Mouse (Mus musculus): ENCODE results near the gene Tpgs1.

Tpgs1 gene

DNA sequence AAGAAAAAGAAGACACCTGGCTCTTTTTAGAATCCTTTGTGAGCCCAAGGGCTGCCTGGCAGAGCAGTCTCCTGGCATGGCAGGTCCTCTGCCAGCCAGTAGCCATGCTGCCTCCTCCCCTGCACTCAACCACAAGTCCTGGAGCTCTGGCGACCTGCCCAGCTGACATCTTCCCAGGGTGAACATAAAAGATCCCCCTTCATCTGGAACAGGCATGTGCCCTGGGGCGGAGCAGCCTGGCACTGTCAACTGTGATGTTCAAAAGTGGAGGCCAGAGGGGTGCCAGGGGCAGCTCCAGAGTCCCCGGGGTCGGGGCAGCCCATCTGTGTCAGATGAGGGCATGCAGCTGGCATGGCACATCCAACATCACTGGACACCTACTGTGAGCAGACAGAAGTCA is 45.8 kb downstream of the Tpgs1 start:
- DNase-seq: no peak

DNA sequence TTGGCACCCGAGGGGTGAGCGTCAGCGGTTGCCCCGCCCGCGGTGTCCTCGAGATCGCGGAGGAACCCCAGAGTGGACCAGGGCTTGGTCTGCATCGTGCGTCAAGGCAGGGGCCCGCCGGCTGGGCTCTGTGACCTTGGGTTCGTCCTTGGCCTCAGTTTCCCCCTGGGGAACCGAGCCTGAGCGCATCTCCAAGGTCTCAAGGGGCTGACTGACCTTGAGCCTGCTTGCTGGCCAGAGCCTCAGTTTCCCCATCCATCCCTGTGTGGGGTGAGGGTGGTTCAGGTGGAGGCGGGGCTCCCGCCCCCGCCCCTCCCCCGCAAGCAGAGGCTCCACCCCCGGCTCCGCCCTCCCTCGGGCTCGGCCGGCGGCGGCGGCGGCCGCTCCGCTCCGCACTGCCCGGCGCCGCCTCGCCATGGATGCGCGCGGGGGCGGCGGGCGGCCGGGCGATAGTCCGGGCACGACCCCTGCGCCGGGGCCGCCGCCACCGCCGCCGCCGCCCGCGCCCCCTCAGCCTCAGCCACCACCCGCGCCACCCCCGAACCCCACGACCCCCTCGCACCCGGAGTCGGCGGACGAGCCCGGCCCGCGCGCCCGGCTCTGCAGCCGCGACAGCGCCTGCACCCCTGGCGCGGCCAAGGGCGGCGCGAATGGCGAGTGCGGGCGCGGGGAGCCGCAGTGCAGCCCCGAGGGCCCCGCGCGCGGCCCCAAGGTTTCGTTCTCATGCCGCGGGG is 47.3 kb downstream of the Tpgs1 start, which contains the start of gene Hcn2:
Gene Hcn2 (plus strand): TSS at position 381 of the 734 bp plus-strand sequence.
- DNase-seq: no peak

DNA sequence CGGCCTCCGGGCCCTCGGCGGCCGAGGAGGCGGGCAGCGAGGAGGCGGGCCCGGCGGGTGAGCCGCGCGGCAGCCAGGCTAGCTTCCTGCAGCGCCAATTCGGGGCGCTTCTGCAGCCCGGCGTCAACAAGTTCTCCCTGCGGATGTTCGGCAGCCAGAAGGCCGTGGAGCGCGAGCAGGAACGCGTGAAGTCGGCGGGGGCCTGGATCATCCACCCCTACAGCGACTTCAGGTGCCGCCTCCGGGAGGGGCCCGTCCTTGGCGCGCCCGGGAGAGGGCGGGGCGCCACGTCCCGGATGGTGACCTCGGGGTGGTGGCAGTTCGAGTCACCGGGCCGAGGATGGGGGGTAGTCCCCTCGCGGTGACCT is 47.8 kb downstream of the Tpgs1 start:
- no peak for DNase-seq

DNA sequence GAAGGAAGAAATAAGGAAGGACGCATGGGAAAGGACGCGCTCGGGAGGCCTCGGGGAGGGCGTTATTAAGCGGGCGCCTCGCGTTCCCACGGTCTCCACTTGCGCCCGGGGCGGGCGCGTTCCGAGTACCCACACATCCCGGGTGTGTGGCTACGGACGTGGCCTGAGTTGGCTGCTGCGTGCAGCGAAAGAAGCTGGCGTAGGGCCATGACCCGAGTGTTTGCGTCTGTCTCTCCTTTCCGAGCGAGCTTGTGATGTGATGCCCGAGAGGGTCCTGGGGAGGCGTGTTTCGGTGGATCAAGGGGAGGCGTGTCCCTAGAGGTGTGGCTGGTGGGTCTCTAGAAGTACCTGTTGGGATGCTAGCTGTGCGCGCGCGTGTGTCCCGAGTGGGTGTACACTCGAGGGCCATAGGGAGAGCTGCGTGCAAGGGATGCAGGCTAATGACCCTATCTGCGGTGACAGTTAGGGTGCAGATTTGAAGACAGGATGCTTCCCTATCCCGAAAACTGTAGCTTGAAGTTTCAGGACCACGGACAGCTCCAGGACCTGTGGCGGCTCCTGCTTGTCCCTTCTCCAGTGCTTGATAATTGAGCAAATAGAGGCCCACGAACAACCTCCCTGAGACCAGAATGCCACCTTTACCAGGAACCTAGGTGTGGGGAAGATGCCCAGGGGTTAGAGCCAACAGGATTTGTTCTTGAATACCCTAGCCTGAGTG is 48.6 kb downstream of the Tpgs1 start:
- DNase-seq: peak; percentile 35 to 48

DNA sequence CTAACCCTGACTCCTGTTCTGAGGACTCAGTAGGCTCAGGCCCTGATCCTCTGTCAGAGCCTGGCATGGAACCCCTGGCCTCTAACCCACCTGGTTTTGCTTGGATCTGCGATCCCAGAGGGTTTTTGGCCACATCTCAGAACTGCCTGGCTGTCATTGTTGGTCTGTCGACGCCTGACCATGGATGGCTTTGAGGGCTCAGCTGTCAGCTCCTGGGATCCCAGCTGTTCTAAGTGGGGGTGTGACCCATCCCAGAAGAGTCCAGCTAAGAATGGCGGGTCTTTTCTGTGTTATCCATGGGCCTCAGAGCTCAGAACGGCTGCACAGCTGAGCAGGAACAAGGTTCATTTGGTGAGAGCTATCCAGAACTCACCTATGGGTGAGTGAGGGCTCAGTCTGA is 51.9 kb downstream of the Tpgs1 start:
- no peak for DNase-seq

DNA sequence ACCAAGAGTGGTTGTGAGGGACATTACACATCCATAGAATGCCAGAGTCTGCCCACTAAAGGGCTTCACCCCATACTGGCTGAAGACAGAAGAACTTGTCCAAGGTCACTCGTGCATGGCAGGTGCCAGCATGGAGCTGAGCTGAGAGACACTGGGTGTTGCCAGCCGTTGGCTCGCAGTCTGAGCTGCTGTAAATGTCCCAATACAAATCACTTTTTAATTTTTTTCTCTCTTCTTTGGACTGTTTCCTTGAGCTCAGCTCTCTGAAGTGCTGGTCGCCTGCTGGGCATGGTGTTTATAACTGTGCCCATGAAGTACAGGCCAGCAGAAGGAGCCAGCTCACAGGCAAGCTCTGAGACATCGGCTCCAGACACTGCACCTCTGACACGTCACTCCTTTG is 53.9 kb downstream of the Tpgs1 start:
- DNase-seq: no peak

DNA sequence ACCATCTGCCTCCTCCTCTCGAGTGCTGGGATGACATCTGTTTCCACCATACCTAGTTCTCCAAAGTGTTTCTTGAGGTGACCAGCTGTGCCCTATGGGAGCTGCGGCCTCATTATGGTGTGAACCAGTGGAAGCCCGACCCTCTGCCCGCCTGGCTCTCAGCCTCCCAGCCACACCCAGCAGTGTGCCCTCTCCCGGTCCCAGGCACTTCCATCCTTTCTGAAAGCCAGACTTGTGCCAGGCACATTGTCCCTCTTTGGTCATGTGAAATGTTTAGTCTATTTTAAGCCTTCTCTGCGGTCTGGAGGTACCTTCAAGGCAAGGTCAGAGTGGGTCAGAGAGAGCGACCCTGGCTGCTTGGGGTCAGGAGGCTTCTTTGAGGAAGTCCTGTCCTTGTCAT is 54.5 kb downstream of the Tpgs1 start:
- no peak for DNase-seq
